Comparison of ENCODE assay signal across 22 mouse cellular contexts in genomic region chr3:96549346-96549745, GRCm38 (mm10). TPM values are rescaled to one million over a fixed set of nuclear protein-coding genes. Genes with fewer than 3 reads are reported as not detected.
A peak's percentile ranks its signal among the peaks of the same experiment; 100 is the strongest.
DNase-seq lines count a peak whose midpoint lies in the region; ATAC-seq and TF ChIP-seq lines count a peak whose summit lies in the region.
"Had no signal": no experiment of that assay in that cellular context is flagged by ENCODE, and none has a peak within 500 bp of the region (broad histone marks: within the 10 kb centered on the region; RNA-seq: fewer than 3 reads in every experiment).

No protein-coding gene starts in this region.

- H3K9me3 ChIP-seq in heart, embryonic 13.5 days = no peaks in the 10 kb centered on the region
- no peaks in the 10 kb centered on the region for H3K9me3 ChIP-seq in heart, postnatal 0 days (replicated peaks; ENCODE audit: control insufficient read depth, low read length)
- H3K9me3 ChIP-seq: embryonic facial prominence, embryonic 12.5 days; forebrain, embryonic 15.5 days; hindbrain, embryonic 15.5 days had no signal

- TF ChIP-seq EP300 in heart, adult 2 months (IDR thresholded peaks at IDR 0.05; ENCODE audit: insufficient read depth, low read depth, low read length) = no peak
- no peak for TF ChIP-seq EP300 in heart, postnatal 0 days (IDR thresholded peaks at IDR 0.05; ENCODE audit: low read depth)

- H3K4me1 ChIP-seq in heart, adult 2 months (ENCODE audit: control insufficient read depth, insufficient read depth, low read length) = peaks cover 13% of the 10 kb centered on the region
- peaks cover 44% of the 10 kb centered on the region for H3K4me1 ChIP-seq in heart, embryonic 13.5 days
- peaks cover 31% of the 10 kb centered on the region for H3K4me1 ChIP-seq in heart, postnatal 0 days (ENCODE audit: control insufficient read depth, insufficient read depth)
- H3K4me1 ChIP-seq: embryonic facial prominence, embryonic 12.5 days; forebrain, embryonic 15.5 days had no signal

- H3K9ac ChIP-seq in heart, adult 2 months (ENCODE audit: low read depth, low read length) = no peak overlapping the region
- H3K9ac ChIP-seq in heart, embryonic 13.5 days = peak overlapping the region; percentile 17; the same call in 1 of the 2 replicates
- H3K9ac ChIP-seq in heart, postnatal 0 days (replicated peaks; ENCODE audit: low read depth, low read length) = peak overlapping the region; percentile 1; the same call in 1 of the 2 replicates
- H3K9ac ChIP-seq: embryonic facial prominence, embryonic 12.5 days; forebrain, embryonic 15.5 days; hindbrain, embryonic 15.5 days had no signal

- no peak for DNase-seq in heart, adult 2 months
- DNase-seq in heart, adult 11 months = no peak
- DNase-seq in heart, postnatal 14 days = no peak
- DNase-seq in heart, postnatal 0 days (ENCODE audit: low spot score) = no peak
- no peak for DNase-seq in heart, adult 9 months (ENCODE audit: low spot score in 2 of 2)
- peak; percentile 41 for DNase-seq in splenic B cell, adult 2 months (ENCODE audit: low read depth, low spot score)
- DNase-seq: adrenal gland, postnatal 14 days; cerebellum, adult 11-12 months; cerebellum, adult 9-10 months; cerebellum, postnatal 25 days; gastrocnemius, postnatal 10 days; kidney, adult 2 months had no signal

- no peak for TF ChIP-seq CTCF in heart, adult 2 months (IDR thresholded peaks at IDR 0.05)
- TF ChIP-seq CTCF in heart, postnatal 0 days (IDR thresholded peaks at IDR 0.05; ENCODE audit: low read depth) = no peak

- peak overlapping the region; percentile 26; the same call in 1 of the 2 replicates for H3K27ac ChIP-seq in heart, adult 2 months
- peak overlapping the region; percentile 51 for H3K27ac ChIP-seq in heart, embryonic 13.5 days (replicated peaks)
- peak overlapping the region; percentile 69 for H3K27ac ChIP-seq in heart, postnatal 0 days (ENCODE audit: low read depth)
- H3K27ac ChIP-seq: embryonic facial prominence, embryonic 12.5 days; forebrain, embryonic 15.5 days; hindbrain, embryonic 15.5 days had no signal

- no peak for TF ChIP-seq POLR2A in heart, adult 2 months (IDR thresholded peaks at IDR 0.05; ENCODE audit: insufficient read depth, low read depth, low read length)

- peaks cover 3% of the 10 kb centered on the region for H3K36me3 ChIP-seq in heart, adult 2 months (ENCODE audit: control insufficient read depth, insufficient read depth, low read length)
- no peaks in the 10 kb centered on the region for H3K36me3 ChIP-seq in heart, embryonic 13.5 days
- H3K36me3 ChIP-seq in heart, postnatal 0 days (replicated peaks; ENCODE audit: control insufficient read depth, insufficient read depth, low read length) = no peaks in the 10 kb centered on the region
- no peaks in the 10 kb centered on the region for H3K36me3 ChIP-seq in splenic B cell, adult 2 months (ENCODE audit: control insufficient read depth, insufficient read depth, low read length, poor library complexity, severe bottlenecking)
- H3K36me3 ChIP-seq: embryonic facial prominence, embryonic 12.5 days; forebrain, embryonic 15.5 days; hindbrain, embryonic 15.5 days had no signal

- peak overlapping the region; percentile 4; the same call in 1 of the 2 replicates for H3K4me2 ChIP-seq in heart, embryonic 13.5 days
- H3K4me2 ChIP-seq in heart, postnatal 0 days (ENCODE audit: low read depth, low read length) = 0 out of 2 replicates have a peak overlapping the region, but pooled peaks have one; percentile 21
- H3K4me2 ChIP-seq: embryonic facial prominence, embryonic 12.5 days; forebrain, embryonic 15.5 days; hindbrain, embryonic 15.5 days had no signal

- WGBS in heart, adult 2 months = 63% methylated on average over 5 of the region's 5 CpGs
- WGBS in heart, embryonic 13.5 days = 60% methylated on average over 5 of the region's 5 CpGs
- WGBS in heart, postnatal 0 days = 55% methylated on average over 5 of the region's 5 CpGs

- ATAC-seq in heart, embryonic 13.5 days (ENCODE audit: extremely low read depth, insufficient number of reproducible peaks, low FRiP score, low TSS enrichment) = no peak
- peak; percentile 28; the same call in 1 of the 2 replicates for ATAC-seq in heart, postnatal 0 days (ENCODE audit: insufficient read depth, low read depth)
- ATAC-seq: activated CD4-positive, CD25-positive, alpha-beta regulatory T cell, adult 4 months; forebrain, embryonic 15.5 days; intestine, embryonic 16.5 days; Patski had no signal

- no peaks in the 10 kb centered on the region for H3K79me2 ChIP-seq in heart, adult 2 months (replicated peaks; ENCODE audit: control insufficient read depth, insufficient read depth, low read length)

- no peak overlapping the region for H3K4me3 ChIP-seq in heart, adult 2 months
- H3K4me3 ChIP-seq in heart, embryonic 13.5 days = no peak overlapping the region
- no peak overlapping the region for H3K4me3 ChIP-seq in heart, postnatal 0 days (ENCODE audit: low read depth, low read length)
- H3K4me3 ChIP-seq: embryonic facial prominence, embryonic 12.5 days; forebrain, embryonic 15.5 days; hindbrain, embryonic 15.5 days had no signal

- H3K27me3 ChIP-seq in heart, adult 2 months (ENCODE audit: control insufficient read depth, insufficient read depth, low read length) = no peaks in the 10 kb centered on the region
- no peaks in the 10 kb centered on the region for H3K27me3 ChIP-seq in heart, embryonic 13.5 days (replicated peaks)
- H3K27me3 ChIP-seq in heart, postnatal 0 days (ENCODE audit: control insufficient read depth, insufficient read depth, low read length) = no peaks in the 10 kb centered on the region
- H3K27me3 ChIP-seq in splenic B cell, adult 2 months (ENCODE audit: control insufficient read depth, insufficient read depth, low read length, poor library complexity, severe bottlenecking) = no peaks in the 10 kb centered on the region
- H3K27me3 ChIP-seq: embryonic facial prominence, embryonic 12.5 days; forebrain, embryonic 15.5 days; Patski had no signal

- intact Hi-C loops in heart, adult 2 months (cut with DNase I) = loop anchor here (5.0 kb wide), 1 partner anchor 158 kb away; the partner anchor contains the start of gene Nudt17
- intact Hi-C loops in heart, postnatal 14 days (cut with DNase I) = no loop called here

RNA-seq across cellular contexts. Expression of gene Txnip, which starts 8.4 kb away (rescaled TPM):
- 100 to 1,000 TPM; 276 to 338 TPM for total RNA-seq in heart, adult 2 months (2021)
- 515 and 744 TPM in 2 replicates for polyA plus RNA-seq in heart, adult 2 months (2012; rRNA removed)
- 156 and 165 TPM in 2 replicates for polyA plus RNA-seq in heart, embryonic 13.5 days (2015; fragmentation: Nextera tagmentation; extraction: Ambion mirVana)
- total RNA-seq in heart, postnatal 14 days (2021) = 100 to 1,000 TPM; 512 to 552 TPM
- total RNA-seq in heart, postnatal 0 days (2014; rRNA removed; ENCODE audit: low replicate concordance) = 1,058 and 1,196 TPM in 2 replicates
- 332 and 600 TPM in 2 replicates for polyA plus RNA-seq in heart, postnatal 0 days (2015; fragmentation: Nextera tagmentation; extraction: Ambion mirVana)

RNA-seq across cellular contexts. Expression of gene Hfe2, which starts 24.4 kb away (rescaled TPM):
- 100 to 1,000 TPM; 289 to 295 TPM for total RNA-seq in heart, adult 2 months (2021)
- 199 and 261 TPM in 2 replicates for polyA plus RNA-seq in heart, adult 2 months (2012; rRNA removed)
- polyA plus RNA-seq in heart, embryonic 13.5 days (2015; fragmentation: Nextera tagmentation; extraction: Ambion mirVana) = 7.4 and 7.5 TPM in 2 replicates
- total RNA-seq in heart, postnatal 14 days (2021) = 100 to 1,000 TPM; 219 to 221 TPM
- total RNA-seq in heart, postnatal 0 days (2014; rRNA removed; ENCODE audit: low replicate concordance) = 68.1 and 81.3 TPM in 2 replicates
- polyA plus RNA-seq in heart, postnatal 0 days (2015; fragmentation: Nextera tagmentation; extraction: Ambion mirVana) = 24.7 and 25.9 TPM in 2 replicates
- polyA plus RNA-seq: activated CD4-positive, CD25-positive, alpha-beta regulatory T cell, adult 4 months; Patski had no signal

RNA-seq across cellular contexts. Expression of gene Gm16253, which starts 27.4 kb away (rescaled TPM):
- total RNA-seq in heart, adult 2 months (2021) = 1 to 10 TPM; 1.8 to 2.8 TPM
- polyA plus RNA-seq in heart, adult 2 months (2012; rRNA removed) = not detected in 2 replicates
- 1.6 and 1.7 TPM in 2 replicates for polyA plus RNA-seq in heart, embryonic 13.5 days (2015; fragmentation: Nextera tagmentation; extraction: Ambion mirVana)
- total RNA-seq in heart, postnatal 14 days (2021) = 1 to 10 TPM; 3.7 to 4.5 TPM
- total RNA-seq in heart, postnatal 0 days (2014; rRNA removed; ENCODE audit: low replicate concordance) = not detected in 2 replicates
- 1.1 and 1.2 TPM in 2 replicates for polyA plus RNA-seq in heart, postnatal 0 days (2015; fragmentation: Nextera tagmentation; extraction: Ambion mirVana)
- total RNA-seq: adrenal gland, adult 18-20 months; adrenal gland, postnatal 14 days had no signal
- polyA plus RNA-seq: activated CD4-positive, CD25-positive, alpha-beta regulatory T cell, adult 4 months; cortical plate, adult 2 months; gonadal fat pad, adult 2 months; kidney, adult 2 months had no signal

RNA-seq across cellular contexts. Expression of gene Polr3gl, which starts 44.6 kb away (rescaled TPM):
- total RNA-seq in heart, adult 2 months (2021) = 10 to 100 TPM; 24.3 to 35.0 TPM
- 20.1 and 21.9 TPM in 2 replicates for polyA plus RNA-seq in heart, adult 2 months (2012; rRNA removed)
- polyA plus RNA-seq in heart, embryonic 13.5 days (2015; fragmentation: Nextera tagmentation; extraction: Ambion mirVana) = 33.5 and 36.1 TPM in 2 replicates
- total RNA-seq in heart, postnatal 14 days (2021) = 10 to 100 TPM; 21.8 to 25.3 TPM
- 10.3 and 13.1 TPM in 2 replicates for total RNA-seq in heart, postnatal 0 days (2014; rRNA removed; ENCODE audit: low replicate concordance)
- 37.1 and 38.7 TPM in 2 replicates for polyA plus RNA-seq in heart, postnatal 0 days (2015; fragmentation: Nextera tagmentation; extraction: Ambion mirVana)

RNA-seq across cellular contexts. Expression of gene Ankrd34a, which starts 47.1 kb away (rescaled TPM):
- 1 to 10 TPM; 1.3 to 2.4 TPM for total RNA-seq in heart, adult 2 months (2021)
- polyA plus RNA-seq in heart, adult 2 months (2012; rRNA removed) = 2.1 and 3.1 TPM in 2 replicates
- polyA plus RNA-seq in heart, embryonic 13.5 days (2015; fragmentation: Nextera tagmentation; extraction: Ambion mirVana) = 6.5 and 8.1 TPM in 2 replicates
- 1 to 10 TPM; 1.3 to 1.8 TPM for total RNA-seq in heart, postnatal 14 days (2021)
- total RNA-seq in heart, postnatal 0 days (2014; rRNA removed; ENCODE audit: low replicate concordance) = 1.2 and 5.3 TPM in 2 replicates
- polyA plus RNA-seq in heart, postnatal 0 days (2015; fragmentation: Nextera tagmentation; extraction: Ambion mirVana) = 6.0 and 6.8 TPM in 2 replicates
- polyA plus RNA-seq: activated CD4-positive, CD25-positive, alpha-beta regulatory T cell, adult 4 months had no signal
